8 mouse cellular contexts compared by ENCODE assay signal in genomic region chr4:155568170-155568569, GRCm38 (mm10). TPM values are rescaled to one million over a fixed set of nuclear protein-coding genes. Genes with fewer than 3 reads are reported as not detected.
A peak's percentile ranks its signal among the peaks of the same experiment; 100 is the strongest.
DNase-seq lines count a peak whose midpoint lies in the region; ATAC-seq and TF ChIP-seq lines count a peak whose summit lies in the region.

No protein-coding gene starts in this region.

- peak; percentile 84 for TF ChIP-seq CTCF in intestine, postnatal 0 days (IDR thresholded peaks at IDR 0.05; ENCODE audit: low read depth)

- H3K9ac ChIP-seq in intestine, postnatal 0 days (ENCODE audit: low read depth, low read length), result no peak overlapping the region
- H3K9ac ChIP-seq in intestine, embryonic 16.5 days (ENCODE audit: low read depth, low read length), result no peak overlapping the region
- no peak overlapping the region for H3K9ac ChIP-seq in forebrain, embryonic 16.5 days (replicated peaks; ENCODE audit: low read depth, low read length)

- no peak overlapping the region for H3K27ac ChIP-seq in intestine, postnatal 0 days (ENCODE audit: low read depth, low read length)
- H3K27ac ChIP-seq in intestine, embryonic 16.5 days (ENCODE audit: low read length), result no peak overlapping the region
- no peak overlapping the region for H3K27ac ChIP-seq in forebrain, embryonic 16.5 days (ENCODE audit: low read length)

- no peak for ATAC-seq in intestine, postnatal 0 days
- no peak for ATAC-seq in intestine, embryonic 16.5 days
- ATAC-seq in forebrain, embryonic 16.5 days, result no peak

- no peaks in the 10 kb centered on the region for H3K36me3 ChIP-seq in intestine, postnatal 0 days (ENCODE audit: control insufficient read depth, insufficient read depth)
- no peaks in the 10 kb centered on the region for H3K36me3 ChIP-seq in intestine, embryonic 16.5 days (ENCODE audit: control insufficient read depth, insufficient read depth, low read length)
- no peaks in the 10 kb centered on the region for H3K36me3 ChIP-seq in forebrain, embryonic 16.5 days (ENCODE audit: control insufficient read depth, insufficient read depth)

- WGBS in intestine, postnatal 0 days, result 27% methylated on average over 2 of the region's 2 CpGs
- 27% methylated on average over 2 of the region's 2 CpGs for WGBS in intestine, embryonic 16.5 days
- WGBS in forebrain, embryonic 16.5 days, result 36% methylated on average over 2 of the region's 2 CpGs

- H3K4me3 ChIP-seq in intestine, postnatal 0 days (ENCODE audit: low read depth, low read length), result no peak overlapping the region
- no peak overlapping the region for H3K4me3 ChIP-seq in intestine, embryonic 16.5 days (ENCODE audit: low read length)
- H3K4me3 ChIP-seq in forebrain, embryonic 16.5 days (replicated peaks; ENCODE audit: low read length), result no peak overlapping the region

- no peaks in the 10 kb centered on the region for H3K4me1 ChIP-seq in intestine, postnatal 0 days (replicated peaks; ENCODE audit: control insufficient read depth, insufficient read depth, low read length)
- H3K4me1 ChIP-seq in intestine, embryonic 16.5 days (ENCODE audit: control insufficient read depth, insufficient read depth, low read length), result peaks cover 26% of the 10 kb centered on the region
- H3K4me1 ChIP-seq in forebrain, embryonic 16.5 days (replicated peaks; ENCODE audit: control insufficient read depth, insufficient read depth, low read length), result peaks cover 15% of the 10 kb centered on the region

- H3K9me3 ChIP-seq in intestine, postnatal 0 days (ENCODE audit: control insufficient read depth), result no peaks in the 10 kb centered on the region
- no peaks in the 10 kb centered on the region for H3K9me3 ChIP-seq in intestine, embryonic 16.5 days (ENCODE audit: control insufficient read depth, low read length)
- no peaks in the 10 kb centered on the region for H3K9me3 ChIP-seq in forebrain, embryonic 16.5 days (ENCODE audit: control insufficient read depth, low read length)

- H3K4me2 ChIP-seq in intestine, postnatal 0 days (replicated peaks; ENCODE audit: low read depth), result no peak overlapping the region
- H3K4me2 ChIP-seq in intestine, embryonic 16.5 days (ENCODE audit: low read depth, low read length), result no peak overlapping the region
- no peak overlapping the region for H3K4me2 ChIP-seq in forebrain, embryonic 16.5 days (ENCODE audit: low read length)

- no peaks in the 10 kb centered on the region for H3K27me3 ChIP-seq in intestine, postnatal 0 days (replicated peaks; ENCODE audit: control insufficient read depth, insufficient read depth, low read length)
- no peaks in the 10 kb centered on the region for H3K27me3 ChIP-seq in intestine, embryonic 16.5 days (replicated peaks; ENCODE audit: control insufficient read depth, insufficient read depth, low read length)
- H3K27me3 ChIP-seq in forebrain, embryonic 16.5 days (replicated peaks; ENCODE audit: control insufficient read depth, insufficient read depth, low read length), result no peaks in the 10 kb centered on the region

- DNase-seq in CD8-positive naive resting alpha-beta T cell, adult 2 months (ENCODE audit: low read depth in 2 of 2, low spot score in 2 of 2), result peak; percentile 23 to 50
- DNase-seq in ZHBTc4 (ENCODE audit: low read depth, low spot score), result peak; percentile 49
- peak; percentile 50 for DNase-seq in lung, postnatal 14 days
- no peak for DNase-seq in right cerebral cortex, postnatal 14 days
- DNase-seq in neural tube, embryonic 10.5 days (ENCODE audit: extremely low spot score, low spot score), result no peak

RNA-seq across cellular contexts. Expression of gene Nadk, which starts 6.0 kb away (rescaled TPM):
- polyA plus RNA-seq in intestine, postnatal 0 days (2015; fragmentation: Nextera tagmentation; extraction: Ambion mirVana), result 46.7 and 49.2 TPM in 2 replicates
- 97.3 and 98.2 TPM in 2 replicates for polyA plus RNA-seq in intestine, embryonic 16.5 days (2015; fragmentation: Nextera tagmentation; extraction: Ambion mirVana)
- polyA plus RNA-seq in forebrain, embryonic 16.5 days (2015; fragmentation: Nextera tagmentation; extraction: Ambion mirVana), result 113 and 120 TPM in 2 replicates

RNA-seq across cellular contexts. Expression of gene Slc35e2, which starts 33.0 kb away (rescaled TPM):
- polyA plus RNA-seq in intestine, postnatal 0 days (2015; fragmentation: Nextera tagmentation; extraction: Ambion mirVana), result 5.1 and 6.1 TPM in 2 replicates
- 6.2 and 7.1 TPM in 2 replicates for polyA plus RNA-seq in intestine, embryonic 16.5 days (2015; fragmentation: Nextera tagmentation; extraction: Ambion mirVana)
- polyA plus RNA-seq in forebrain, embryonic 16.5 days (2015; fragmentation: Nextera tagmentation; extraction: Ambion mirVana), result 12.0 and 12.9 TPM in 2 replicates

RNA-seq across cellular contexts. Expression of gene Cdk11b, which starts 56.5 kb away (rescaled TPM):
- 60.3 and 73.0 TPM in 2 replicates for polyA plus RNA-seq in intestine, postnatal 0 days (2015; fragmentation: Nextera tagmentation; extraction: Ambion mirVana)
- 48.4 and 49.8 TPM in 2 replicates for polyA plus RNA-seq in intestine, embryonic 16.5 days (2015; fragmentation: Nextera tagmentation; extraction: Ambion mirVana)
- 62.4 and 65.2 TPM in 2 replicates for polyA plus RNA-seq in forebrain, embryonic 16.5 days (2015; fragmentation: Nextera tagmentation; extraction: Ambion mirVana)

Comparison
In these comparisons a context has a peak if more than half of its experiments do, and no peak if none do; other contexts are left out.
1. DNase-seq: peak in CD8-positive naive resting alpha-beta T cell, adult 2 months (2 of 2), ZHBTc4 (single experiment) and lung, postnatal 14 days (single experiment); none in right cerebral cortex, postnatal 14 days (single experiment) and neural tube, embryonic 10.5 days (single experiment).